Mouse (Mus musculus) small intestine, adult 2 months (tissue): ENCODE data around the gene Evx2. TPM values are rescaled to one million over a fixed set of nuclear protein-coding genes. Genes with fewer than 3 reads are reported as not detected.

ENCODE experiments used
- H3K27ac ChIP-seq: fragments of 200-500 bp; 2 replicates; pipeline ENCODE4 v1.5.1; 2012; ENCODE audit warnings: low read depth, low read length, control low read depth, inconsistent platforms; ENCODE audit not compliant: insufficient read depth
- H3K27me3 ChIP-seq: fragments of 200-500 bp; 2 replicates; pipeline ENCODE4 v1.6.1; 2012; ENCODE audit warnings: mild to moderate bottlenecking, moderate library complexity, low read length, inconsistent platforms; ENCODE audit not compliant: control insufficient read depth, insufficient read depth
- H3K36me3 ChIP-seq: fragments of 200-500 bp; 2 replicates; pipeline ENCODE4 v1.6.1; 2012; ENCODE audit warnings: mild to moderate bottlenecking, low read length, control low read depth, inconsistent platforms; ENCODE audit not compliant: control insufficient read depth, insufficient read depth
- H3K4me1 ChIP-seq: fragments of 200-500 bp; 2 replicates; pipeline ENCODE4 v1.6.1; 2012; ENCODE audit warnings: low read length, inconsistent platforms, mixed read lengths; ENCODE audit not compliant: control insufficient read depth, insufficient read depth, insufficient read length
- H3K4me3 ChIP-seq: fragments of 200-500 bp; 2 replicates; pipeline ENCODE4 v1.5.1; 2012; ENCODE audit warnings: low read depth, mild to moderate bottlenecking, control low read depth, inconsistent platforms, low read length, moderate library complexity
- CTCF ChIP-seq: fragments of 200-500 bp; IDR thresholded peaks from 2 replicates; pipeline ENCODE4 v1.5.1; 2012; ENCODE audit warnings: low read depth, mild to moderate bottlenecking, control low read depth, inconsistent platforms, low read length, moderate library complexity, mixed read lengths; ENCODE audit not compliant: insufficient replicate concordance, insufficient read length; ENCODE audit errors: extremely low read depth
- POLR2A ChIP-seq: fragments of 200-500 bp; IDR thresholded peaks from 2 replicates; pipeline ENCODE4 v1.6.1; 2012; ENCODE audit warnings: low read depth, mild to moderate bottlenecking, control low read depth, inconsistent platforms, low read length, moderate library complexity
- WGBS: fragments of 180-500 bp; shearing (Covaris S2); methylation state at CpG from one replicate; pipeline ENCODE4 v1.1.7; 2018; 5-methylcytosine and 5-hydroxymethylcytosine counted together
- polyA plus RNA-seq: library from polyadenylated mRNA; depleted of rRNA; stranded (reverse); fragments of >200 nt; gene quantifications from 2 replicates; pipeline ENCODE4 v1.2.3, GENCODE M21; 2012

Gene Evx2
- polyA plus RNA-seq, 1 experiment: not detected

- no peaks in the 10 kb centered on the region for H3K36me3 ChIP-seq
- WGBS: 2% methylated on average over 26 of the region's 26 CpGs
- peaks cover 3% of the 10 kb centered on the region; the same call in 1 of the 2 replicates for H3K4me1 ChIP-seq
- H3K27me3 ChIP-seq: peaks cover 95% of the 10 kb centered on the region
- H3K27ac ChIP-seq: no peak overlapping the region
- no peak overlapping the region for H3K4me3 ChIP-seq
- TF ChIP-seq POLR2A: no peak
- no peak for TF ChIP-seq CTCF
Observed at GRCm38 (mm10) chr2:74679596-74679971, 20.2 kb upstream of the Evx2 start.

GRCm38 (mm10) chr2:74678891-74679595 is 19.7 kb upstream of the Evx2 start, which contains the start of gene Hoxd11:
Hoxd11 (plus strand) TSS chr2:74679557.
- no peak within 1 kb of the TSS for H3K27ac ChIP-seq
- peaks cover 93% of the 10 kb centered on the region for H3K27me3 ChIP-seq
- WGBS: 5% methylated on average over 15 of the region's 15 CpGs
- no peaks in the 10 kb centered on the region for H3K36me3 ChIP-seq
- peaks cover 3% of the 10 kb centered on the region; the same call in 1 of the 2 replicates for H3K4me1 ChIP-seq
- H3K4me3 ChIP-seq: no peak within 1 kb of the TSS
- TF ChIP-seq POLR2A (no peak), CTCF (no peak)

DNA sequence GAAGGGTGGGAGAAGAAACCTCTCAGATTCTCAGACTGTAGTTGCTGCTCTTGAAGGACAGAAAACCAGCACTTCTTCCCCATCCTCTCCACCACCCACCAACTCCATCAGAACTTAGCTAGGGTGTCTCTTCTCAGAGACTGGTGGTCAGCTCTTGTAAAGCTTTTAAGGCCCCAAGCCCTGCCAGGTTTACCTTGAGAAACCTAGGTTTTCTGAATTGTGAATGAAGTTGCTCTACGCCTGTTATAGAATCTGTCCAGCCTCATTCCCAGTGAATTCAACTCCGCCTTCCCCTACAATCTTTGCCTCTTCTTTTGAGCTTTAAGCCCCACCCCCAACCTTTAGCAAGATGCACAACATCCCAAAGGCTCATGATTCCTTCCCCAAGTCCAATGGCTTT is 17.7 kb upstream of the Evx2 start:
- WGBS: 26% methylated on average over 2 of the region's 2 CpGs
- Histone ChIP-seq H3K36me3 (no peaks in the 10 kb centered on the region), H3K27me3 (peaks cover 93% of the 10 kb centered on the region), H3K4me1 (peaks cover 6% of the 10 kb centered on the region), H3K27ac (no peak overlapping the region), H3K4me3 (no peak overlapping the region)
- TF ChIP-seq CTCF (no peak), POLR2A (no peak)

- Histone ChIP-seq H3K4me1 (peaks cover 6% of the 10 kb centered on the region; the same call in 1 of the 2 replicates), H3K4me3 (no peak overlapping the region), H3K27ac (no peak overlapping the region), H3K27me3 (peaks cover 92% of the 10 kb centered on the region), H3K36me3 (no peaks in the 10 kb centered on the region)
- TF ChIP-seq CTCF: no peak
- no peak for TF ChIP-seq POLR2A
- WGBS: 9% methylated on average over 9 of the region's 9 CpGs
Observed at GRCm38 (mm10) chr2:74676376-74677052, 17.2 kb upstream of the Evx2 start.

DNA sequence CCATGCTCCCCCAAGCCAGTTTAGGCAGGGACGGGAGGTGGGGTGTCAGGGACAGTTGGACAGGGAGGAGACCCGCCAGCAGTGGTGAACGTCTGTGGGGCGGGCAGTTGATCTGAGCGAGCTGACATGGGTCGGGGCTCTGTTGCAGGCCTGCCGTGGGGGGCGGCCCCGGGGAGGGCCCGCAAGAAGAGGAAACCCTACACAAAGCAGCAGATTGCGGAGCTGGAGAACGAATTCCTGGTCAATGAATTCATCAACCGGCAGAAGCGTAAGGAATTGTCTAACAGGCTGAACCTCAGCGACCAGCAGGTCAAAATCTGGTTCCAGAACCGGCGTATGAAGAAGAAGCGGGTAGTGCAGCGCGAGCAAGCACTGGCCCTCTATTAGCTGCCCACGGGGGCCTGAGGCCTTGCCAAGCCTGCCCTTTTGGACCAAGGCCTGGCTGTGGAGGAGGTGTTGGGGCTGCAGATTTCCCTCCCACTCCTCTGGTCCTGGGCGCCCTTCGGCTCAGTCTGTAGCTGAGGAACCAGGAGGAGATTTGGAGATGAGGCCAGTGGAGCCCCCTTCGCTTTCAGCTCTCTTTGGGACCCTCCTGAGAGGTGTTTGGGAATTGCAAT is 16.4 kb upstream of the Evx2 start:
- 13% methylated on average over 24 of the region's 24 CpGs for WGBS
- Histone ChIP-seq H3K27ac (no peak overlapping the region), H3K27me3 (peaks cover 86% of the 10 kb centered on the region), H3K4me1 (peaks cover 6% of the 10 kb centered on the region; the same call in 1 of the 2 replicates), H3K36me3 (no peaks in the 10 kb centered on the region), H3K4me3 (no peak overlapping the region)
- no peak for TF ChIP-seq CTCF
- TF ChIP-seq POLR2A: no peak

GRCm38 (mm10) chr2:74674881-74675665 is 15.7 kb upstream of the Evx2 start, which contains the start of gene Hoxd12:
Hoxd12 (plus strand) TSS chr2:74675013.
- TF ChIP-seq CTCF: no peak
- no peak for TF ChIP-seq POLR2A
- peaks cover 83% of the 10 kb centered on the region for H3K27me3 ChIP-seq
- H3K27ac ChIP-seq: no peak within 1 kb of the TSS
- 8% methylated on average over 47 of the region's 47 CpGs for WGBS
- H3K4me1 ChIP-seq: peaks cover 6% of the 10 kb centered on the region; the same call in 1 of the 2 replicates
- H3K36me3 ChIP-seq: no peaks in the 10 kb centered on the region
- no peak within 1 kb of the TSS for H3K4me3 ChIP-seq
